Mouse (Mus musculus): Measurements from ENCODE around the gene Tgm6. TPM values are rescaled to one million over a fixed set of nuclear protein-coding genes. Genes with fewer than 3 reads are reported as not detected.
A peak's percentile ranks its signal among the peaks of the same experiment; 100 is the strongest.

The Tgm6 gene
- total RNA-seq, 2 experiments from 2014 or later: not detected

- ATAC-seq (replicated peaks; ENCODE audit: low FRiP score, poor library complexity, severe bottlenecking): no peak
Observed at GRCm38 (mm10) chr2:130171674-130172073, 59.5 kb downstream of the Tgm6 start.

DNA sequence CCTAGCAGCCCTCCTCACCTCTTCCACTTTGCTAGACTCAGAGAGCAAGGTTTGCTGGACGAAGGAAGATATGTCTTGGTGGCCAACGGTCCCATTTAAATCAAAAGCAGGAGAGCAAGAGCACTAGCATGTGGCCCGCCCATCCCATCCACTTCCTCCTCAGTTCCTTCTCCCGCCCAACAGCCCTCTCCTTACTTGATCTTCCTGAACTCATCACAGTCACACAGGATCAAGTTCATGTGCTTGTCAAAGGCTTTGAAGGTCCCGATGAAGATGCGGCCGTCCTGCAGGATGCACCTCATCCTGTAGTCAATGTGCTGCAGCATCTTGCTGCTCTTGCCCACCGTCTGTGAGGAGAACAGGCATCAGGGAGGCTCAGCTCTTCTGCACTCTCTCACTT is 64.6 kb downstream of the Tgm6 start:
- no peak for ATAC-seq (replicated peaks; ENCODE audit: low FRiP score, poor library complexity, severe bottlenecking)

- peak; percentile 17; the same call in 1 of the 2 replicates for ATAC-seq (replicated peaks; ENCODE audit: low FRiP score, poor library complexity, severe bottlenecking)
Observed at GRCm38 (mm10) chr2:130178381-130178705, 66.1 kb downstream of the Tgm6 start.

- ATAC-seq (replicated peaks; ENCODE audit: low FRiP score, poor library complexity, severe bottlenecking): peak; percentile 92
Observed at GRCm38 (mm10) chr2:130178706-130179506, 66.7 kb downstream of the Tgm6 start, which contains the start of gene Snrpb. Gene Snrpb (minus strand): TSS chr2:130179403.

- peak; percentile 75 for ATAC-seq (replicated peaks; ENCODE audit: low FRiP score, poor library complexity, severe bottlenecking)
Observed at GRCm38 (mm10) chr2:130179507-130180019, 67.3 kb downstream of the Tgm6 start.

DNA sequence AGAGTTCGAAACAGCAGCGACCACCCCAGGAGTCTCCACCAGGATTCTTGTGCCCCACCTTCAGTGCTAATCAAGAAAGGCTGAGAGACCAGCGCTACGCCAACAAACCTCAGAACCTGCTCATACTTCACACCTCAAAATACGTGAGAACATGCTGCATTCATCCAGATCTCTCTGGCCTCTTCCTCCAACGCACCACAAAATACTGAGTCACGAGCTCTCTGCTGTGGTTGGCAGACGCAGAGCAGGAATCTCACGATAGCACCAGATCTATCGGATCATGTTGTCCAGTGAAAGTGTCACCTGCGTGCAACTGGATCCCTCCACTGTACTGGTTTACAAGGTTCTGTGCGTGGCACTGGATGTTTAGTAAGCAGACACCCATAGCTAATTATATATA is 76.2 kb downstream of the Tgm6 start:
- no peak for ATAC-seq (replicated peaks; ENCODE audit: low FRiP score, poor library complexity, severe bottlenecking)

DNA sequence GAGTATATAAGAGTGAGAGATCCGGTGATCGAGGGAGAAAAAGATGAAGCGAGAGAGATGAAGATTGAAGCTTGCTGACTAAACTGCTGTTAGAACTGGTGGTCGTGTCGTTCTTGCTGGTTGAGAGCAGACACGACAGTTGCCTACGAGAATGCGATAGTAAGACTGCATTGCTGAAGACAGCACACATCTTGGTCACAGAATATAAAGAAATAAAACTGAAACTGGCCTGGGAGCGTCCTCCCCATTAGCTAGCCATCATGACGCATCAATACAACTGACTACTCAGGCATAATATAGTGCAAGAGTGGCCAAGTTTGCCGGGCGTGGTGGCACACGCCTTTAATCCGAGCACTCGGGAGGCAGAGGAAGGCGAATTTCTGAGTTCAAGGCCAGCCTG is 82.7 kb downstream of the Tgm6 start, which contains the start of gene Tmc2:
Gene Tmc2, plus strand, starts transcription at position 301 of the 400 bp plus-strand sequence.
- no peak for ATAC-seq (replicated peaks; ENCODE audit: low FRiP score, poor library complexity, severe bottlenecking)

- ATAC-seq (replicated peaks; ENCODE audit: low FRiP score, poor library complexity, severe bottlenecking): no peak
Observed at GRCm38 (mm10) chr2:130200961-130201360, 88.7 kb downstream of the Tgm6 start.

Other genes with a start within 250 kb of the Tgm6 start
- 0.42 TPM in 1 of 2 replicates, not detected in the other for gene Tgm3, start 100.1 kb upstream of the Tgm6 start, total RNA-seq (2015; ENCODE audit: low replicate concordance)
- gene Tgm3, start 100.1 kb upstream of the Tgm6 start, total RNA-seq (2017; ENCODE audit: low replicate concordance): 0.13 TPM in 1 of 2 replicates, not detected in the other
- gene Snrpb, start 67.0 kb downstream of the Tgm6 start, total RNA-seq (2015; ENCODE audit: low replicate concordance): 85.1 and 112 TPM in 2 replicates
- gene Snrpb, start 67.0 kb downstream of the Tgm6 start, total RNA-seq (2017; ENCODE audit: low replicate concordance): 53.6 and 69.1 TPM in 2 replicates
- gene Tmc2, start 82.8 kb downstream of the Tgm6 start, total RNA-seq (2015; ENCODE audit: low replicate concordance): not detected in 2 replicates
- not detected in 2 replicates for gene Tmc2, start 82.8 kb downstream of the Tgm6 start, total RNA-seq (2017; ENCODE audit: low replicate concordance)
- 125 and 137 TPM in 2 replicates for gene Nop56, start 162.0 kb downstream of the Tgm6 start, total RNA-seq (2015; ENCODE audit: low replicate concordance)
- 121 and 150 TPM in 2 replicates for gene Nop56, start 162.0 kb downstream of the Tgm6 start, total RNA-seq (2017; ENCODE audit: low replicate concordance)
- 64.6 and 87.9 TPM in 2 replicates for gene Idh3b, start 172.1 kb downstream of the Tgm6 start, total RNA-seq (2015; ENCODE audit: low replicate concordance)
- gene Idh3b, start 172.1 kb downstream of the Tgm6 start, total RNA-seq (2017; ENCODE audit: low replicate concordance): 21.9 and 47.5 TPM in 2 replicates
- not detected in 2 replicates for gene Ebf4, start 182.8 kb downstream of the Tgm6 start, total RNA-seq (2015; ENCODE audit: low replicate concordance)
- gene Ebf4, start 182.8 kb downstream of the Tgm6 start, total RNA-seq (2017; ENCODE audit: low replicate concordance): 0.64 TPM in 1 of 2 replicates, not detected in the other